Mouse (Mus musculus) embryonic stem cell, embryonic (primary cell): ENCODE results near the gene Cfap43.
"Not testable (repeated sequence)": the region's sequence is repeated elsewhere in the genome, so short reads cannot be mapped to it uniquely, and the experiment has no call there.

Experiments used
- CTCF ChIA-PET, 4 experiments: fragments of 300-600 bp in 2 of 4; fragments of 350-600 bp in 2 of 4; sonication (Branson Sonifier 250); formaldehyde crosslinking; loops; one replicate each; lab custom pipeline; 2022; ENCODE audit warnings: inconsistent platforms in 2 of 4; lab: Charles Lee
- POLR2A ChIA-PET, 4 experiments: fragments of 300-600 bp in 2 of 4; fragments of 350-600 bp in 2 of 4; sonication (Branson Sonifier 250); formaldehyde crosslinking; loops; one replicate each; lab custom pipeline; 2022; ENCODE audit warnings: antibody characterized with exemption in 4 of 4, inconsistent platforms in 1 of 4; lab: Charles Lee

The Cfap43 gene

DNA sequence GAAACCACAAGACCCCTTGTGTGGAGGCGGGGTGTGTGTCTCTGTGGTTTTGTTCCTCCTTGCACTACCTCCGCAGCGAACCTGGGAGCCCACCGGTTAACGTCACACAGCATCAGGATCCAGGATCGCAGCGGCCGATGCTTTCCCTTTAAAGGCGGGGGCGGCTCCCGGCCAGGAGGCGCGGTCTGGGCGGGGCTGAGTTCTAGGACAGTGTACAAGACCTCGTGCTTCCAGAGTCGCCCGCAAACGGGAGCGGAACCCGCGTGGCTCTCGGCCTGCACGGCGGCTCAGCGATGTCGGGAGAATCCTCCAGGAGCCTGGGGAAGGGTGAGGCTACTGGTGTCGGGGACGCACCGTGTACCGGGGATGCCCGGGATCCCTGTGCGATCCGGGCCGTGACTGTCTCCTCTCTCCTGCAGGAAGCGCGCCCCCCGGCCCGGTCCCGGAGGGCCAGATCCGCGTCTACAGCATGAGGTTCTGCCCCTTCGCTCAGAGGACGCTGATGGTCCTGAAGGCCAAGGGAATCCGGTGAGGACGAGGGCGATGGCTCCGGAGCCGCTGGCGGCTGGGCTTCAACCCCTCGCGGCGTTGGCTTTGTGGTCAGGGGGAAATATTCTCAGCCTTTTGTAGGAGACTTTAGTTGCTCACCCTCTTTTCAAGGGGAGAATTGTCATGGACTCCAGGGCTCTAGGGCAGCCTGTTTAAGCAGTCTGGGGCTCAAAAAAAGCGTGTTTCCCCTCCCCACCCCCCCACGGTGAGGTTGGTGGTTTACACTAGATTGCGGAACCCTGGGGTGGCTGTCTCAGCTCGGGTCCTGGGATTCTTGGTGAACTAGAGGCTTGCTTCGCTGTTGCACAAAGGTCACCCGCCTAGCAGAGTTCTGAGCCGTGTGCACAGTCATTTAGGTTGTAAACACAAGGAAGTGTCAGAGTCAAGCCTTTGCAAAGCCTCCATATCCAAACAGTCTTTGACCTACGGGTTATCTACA is 64.0 kb downstream of the Cfap43 start, which contains the start of gene Gsto1:
Gene Gsto1, plus strand, starts transcription at position 175 of the 988 bp plus-strand sequence.
- ChIA-PET POLR2A (interaction anchor here in 3 of 4 experiments (0.6 to 2.8 kb wide), 14 partner anchors 10 to 629 kb away, joined by 3 to 17 read pairs (median 4); partner anchors contain the start of gene Gsto2 (in 2 of the 3)), CTCF (interaction anchor here in 3 of 4 experiments (0.6 to 1.3 kb wide), 5 partner anchors 13 to 31 kb away, joined by 3 to 5 read pairs (median 3); no protein-coding TSS in a partner anchor)

DNA sequence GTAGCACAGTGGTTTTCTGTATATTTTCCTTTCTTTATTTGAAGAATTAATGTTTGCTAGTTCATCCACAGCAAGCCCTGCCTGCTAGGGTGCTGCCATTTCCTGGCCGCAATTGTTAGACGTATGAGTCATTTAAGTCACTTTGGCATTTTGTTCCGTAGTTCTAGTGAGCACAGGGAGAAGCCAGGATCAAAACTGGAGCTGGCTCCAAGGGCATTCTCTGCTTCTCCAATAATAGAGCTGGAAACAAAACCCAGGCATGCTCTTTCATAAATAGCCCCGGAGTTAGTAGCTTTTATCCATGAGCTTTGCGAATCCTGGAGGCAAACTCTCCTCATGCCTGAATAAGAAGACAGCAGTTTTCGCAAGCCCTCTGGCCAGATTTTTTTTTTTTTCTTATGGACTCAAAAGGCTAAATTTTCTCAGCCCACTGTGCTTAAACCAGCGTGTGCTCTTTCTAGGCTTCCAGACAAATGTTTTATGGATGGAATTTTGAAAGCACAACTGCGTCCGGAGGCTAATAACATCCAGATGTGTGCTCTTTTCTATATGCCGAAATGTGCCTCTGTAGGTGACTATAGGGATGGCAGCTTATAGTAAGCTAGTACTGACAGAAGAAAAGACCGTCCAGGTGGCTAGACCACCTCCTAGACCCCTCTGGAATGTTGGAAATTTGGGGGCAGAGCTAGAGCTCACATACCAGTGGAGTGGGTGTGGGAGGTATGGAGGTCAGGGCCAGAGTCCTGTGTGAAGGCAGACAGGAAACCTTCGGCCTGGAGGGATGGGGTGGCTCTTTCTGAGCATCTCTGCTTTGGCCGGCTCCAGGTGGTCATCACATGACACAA is 64.9 kb downstream of the Cfap43 start:
- CTCF ChIA-PET = interaction anchor here (0.6 to 1.4 kb wide), 8 partner anchors 11 to 881 kb away, joined by 3 to 6 read pairs (median 4); partner anchors contain the start of gene Gsto2 (in 1 of the 4)
- POLR2A ChIA-PET = interaction anchor here (0.6 to 2.8 kb wide), 15 partner anchors 11 to 628 kb away, joined by 3 to 17 read pairs (median 3); partner anchors contain the start of gene Gsto2 (in 2 of the 4)

DNA sequence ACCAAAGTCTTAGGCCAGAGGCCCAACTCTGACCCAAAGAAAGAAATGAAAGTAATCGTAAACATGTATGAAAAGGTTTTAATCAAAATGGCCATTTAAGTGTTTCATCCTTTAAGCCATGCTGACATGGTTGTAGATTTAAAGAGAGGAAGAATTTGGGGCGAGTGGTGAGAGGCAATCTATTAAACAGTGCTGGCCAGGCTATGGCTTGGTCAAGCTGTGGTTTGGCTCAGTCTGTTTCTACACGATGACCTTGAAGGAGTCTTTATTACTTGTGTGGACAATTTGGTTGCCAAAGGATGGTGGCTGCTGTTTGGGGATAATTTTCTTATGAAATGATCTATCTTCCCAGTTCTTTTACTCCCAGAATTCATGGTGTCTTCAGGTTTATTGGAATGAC is 66.0 kb downstream of the Cfap43 start:
- ChIA-PET CTCF (interaction anchor here in 1 of 4 experiments (1.4 kb wide), 1 partner anchor 13 kb away, joined by 6 read pairs; the partner anchor contains the start of gene Gsto2), POLR2A (interaction anchor here in 2 of 4 experiments (0.7 to 2.8 kb wide), 3 partner anchors 12 to 14 kb away, joined by 3 to 17 read pairs (median 9); partner anchors contain the start of gene Gsto2 (in 1 of the 2))

DNA sequence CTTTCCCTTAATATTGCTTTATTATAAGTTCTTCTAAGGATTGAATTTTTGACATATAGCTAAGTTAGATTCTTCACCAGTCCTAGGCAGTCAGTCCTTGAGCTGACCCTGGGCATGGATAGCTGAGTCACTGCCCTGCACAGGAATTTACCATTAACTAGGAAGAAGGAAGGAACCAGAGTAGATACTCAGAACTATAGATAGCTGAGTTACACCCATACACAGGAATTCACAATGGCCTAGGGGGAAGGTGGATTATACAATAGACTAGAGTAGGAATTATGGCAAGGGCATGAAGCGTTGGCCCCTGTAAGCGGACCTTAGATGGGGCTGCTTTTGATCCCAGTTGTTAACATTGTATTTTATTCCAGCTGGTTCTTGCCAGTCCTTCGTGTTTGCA is 67.0 kb downstream of the Cfap43 start:
- CTCF ChIA-PET = interaction anchor here in 2 of 4 experiments (0.6 to 1.0 kb wide), 2 partner anchors 30 to 33 kb away, joined by 4 read pairs; no protein-coding TSS in a partner anchor
- POLR2A ChIA-PET = interaction anchor here in 2 of 4 experiments (0.8 to 2.8 kb wide), 4 partner anchors 13 to 17 kb away, joined by 4 to 17 read pairs (median 7); partner anchors contain the start of gene Gsto2 (in 2 of the 2)

DNA sequence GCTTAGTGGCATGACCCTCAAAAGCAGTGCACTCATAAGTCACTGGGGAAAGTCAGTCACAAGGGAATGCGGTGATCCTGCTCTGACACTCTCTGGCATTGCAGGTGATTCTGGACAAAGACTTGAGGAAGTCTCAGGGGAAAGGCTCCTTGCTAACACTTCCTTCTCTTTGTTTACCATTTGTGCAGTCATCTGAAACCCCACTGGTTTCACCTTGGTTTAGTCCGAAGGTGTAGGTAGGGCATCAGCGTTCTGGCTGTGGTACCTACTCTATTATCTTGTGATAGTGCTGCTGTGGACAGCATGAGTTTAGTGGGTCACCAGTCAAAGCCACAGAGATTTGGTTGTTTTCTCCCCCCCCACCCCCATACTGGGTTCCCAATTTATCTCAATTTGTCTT is 69.4 kb downstream of the Cfap43 start:
- POLR2A ChIA-PET = interaction anchor here in 1 of 4 experiments (0.6 kb wide), 1 partner anchor 102 kb away, joined by 5 read pairs; no protein-coding TSS in a partner anchor
- CTCF ChIA-PET = no interaction called here

DNA sequence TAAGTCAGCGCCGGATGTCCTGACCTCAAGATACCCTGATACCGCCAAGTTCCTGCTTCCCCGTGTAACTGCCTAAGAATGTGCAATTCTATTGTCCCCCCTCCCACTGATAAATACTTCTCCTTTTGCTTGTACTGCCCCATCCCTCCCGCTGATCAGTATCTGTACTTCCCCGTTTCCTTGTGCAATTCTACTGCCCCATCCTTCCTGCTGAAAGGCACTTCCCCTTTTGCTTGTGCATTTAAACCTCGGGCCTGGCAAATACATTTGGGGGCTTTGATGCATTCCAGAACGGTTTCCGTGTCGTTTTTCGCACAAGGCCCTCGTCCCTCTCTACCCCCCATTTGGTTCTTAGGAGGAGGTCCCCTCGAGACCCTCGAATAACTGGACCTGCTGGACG is 77.9 kb downstream of the Cfap43 start:
- POLR2A ChIA-PET = interaction anchor here in 1 of 4 experiments (0.6 kb wide), 1 partner anchor 10 kb away, joined by 3 read pairs; no protein-coding TSS in a partner anchor
- CTCF ChIA-PET = not testable (repeated sequence)

DNA sequence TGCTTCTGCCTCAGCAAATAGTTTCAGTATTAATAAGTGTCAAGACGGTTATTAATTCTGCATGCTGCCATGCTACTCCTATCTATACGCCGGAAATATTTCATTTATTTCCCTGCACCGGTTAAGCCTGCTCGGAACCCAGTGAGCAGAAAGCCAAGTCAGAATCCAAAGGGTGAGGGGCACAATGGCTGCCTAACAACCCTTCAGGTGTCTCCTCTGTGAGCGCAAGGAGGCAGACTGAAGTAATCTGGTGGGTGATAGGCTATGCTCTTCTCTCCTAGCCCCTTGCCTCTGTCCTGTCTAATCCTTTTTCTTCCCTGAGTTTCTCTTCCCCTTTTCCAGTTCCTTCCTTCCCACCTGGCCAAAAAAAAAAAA is 81.6 kb downstream of the Cfap43 start:
- ChIA-PET POLR2A (interaction anchor here in 1 of 4 experiments (2.2 kb wide), 1 partner anchor 16 kb away, joined by 9 read pairs; no protein-coding TSS in a partner anchor), CTCF (no interaction called here)

DNA sequence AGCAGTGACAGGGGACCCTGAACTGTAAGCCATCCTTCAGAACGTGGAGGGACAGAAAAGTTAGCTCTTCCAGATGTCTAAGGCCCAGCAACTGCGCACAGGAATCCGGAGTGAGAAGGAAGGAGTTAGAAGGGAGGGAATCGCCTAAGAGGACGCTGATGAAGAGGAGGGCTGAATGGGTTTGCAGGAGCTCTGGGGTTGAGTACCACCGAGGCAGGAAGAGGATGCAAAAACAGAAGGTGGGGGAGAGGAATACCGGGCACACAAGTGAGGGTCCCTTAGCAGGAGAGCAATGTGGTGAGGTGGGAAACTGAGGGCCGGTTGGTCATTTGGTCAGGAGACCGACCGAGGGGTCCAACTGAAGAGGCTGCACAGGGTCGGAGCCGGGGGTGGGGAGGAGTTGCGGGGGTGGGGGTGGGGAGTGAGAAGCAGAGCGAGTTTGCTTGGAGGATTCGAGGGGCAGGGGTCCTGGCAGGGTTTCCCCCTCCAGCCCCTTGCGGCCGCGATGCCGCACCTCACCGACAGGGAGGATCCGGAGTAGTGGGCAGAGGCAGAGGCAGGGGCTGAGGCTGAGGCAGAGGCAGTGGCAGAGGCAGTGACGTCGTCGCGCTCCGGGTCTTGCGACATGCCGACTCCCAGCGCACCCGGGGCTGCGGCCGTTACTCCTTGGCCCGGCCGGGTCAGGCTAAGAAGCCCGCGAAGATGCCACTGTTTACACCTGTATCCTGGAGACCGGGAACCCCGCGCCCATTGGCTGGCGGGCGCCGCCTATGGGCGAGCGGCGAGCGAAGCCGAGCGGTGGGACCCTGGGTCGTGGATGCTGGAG is 82.2 kb downstream of the Cfap43 start:
- POLR2A ChIA-PET = interaction anchor here in 1 of 4 experiments (0.9 kb wide), 1 partner anchor 9 kb away, joined by 3 read pairs; no protein-coding TSS in a partner anchor
- CTCF ChIA-PET = no interaction called here

DNA sequence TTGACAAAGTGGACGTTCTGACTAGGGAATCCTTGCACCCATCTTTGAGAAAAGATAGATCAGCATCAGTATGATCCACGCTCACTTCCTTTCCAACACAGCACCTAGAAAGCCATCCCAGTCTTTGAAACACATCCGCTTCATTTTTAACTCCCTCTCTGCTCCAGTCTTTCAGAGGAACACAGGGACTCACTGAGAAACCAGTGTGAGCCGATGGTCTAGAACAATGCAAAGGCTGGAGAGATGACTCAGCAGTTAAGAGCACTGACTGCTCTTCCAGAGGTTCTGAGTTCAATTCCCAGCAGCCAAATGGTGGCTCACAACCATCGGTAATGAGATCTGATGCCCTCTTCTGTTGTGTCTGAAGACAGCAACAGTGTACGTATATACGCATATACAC is 83.3 kb downstream of the Cfap43 start:
- ChIA-PET POLR2A (interaction anchor here in 2 of 4 experiments (1.0 to 2.2 kb wide), 5 partner anchors 19 to 299 kb away, joined by 3 to 5 read pairs (median 3); partner anchors contain the start of genes Gsto1 (in 1 of the 2), Gsto2 (in 1 of the 2), Sfr1 (in 1 of the 2) and Stn1 (in 1 of the 2)), CTCF (no interaction called here)

DNA sequence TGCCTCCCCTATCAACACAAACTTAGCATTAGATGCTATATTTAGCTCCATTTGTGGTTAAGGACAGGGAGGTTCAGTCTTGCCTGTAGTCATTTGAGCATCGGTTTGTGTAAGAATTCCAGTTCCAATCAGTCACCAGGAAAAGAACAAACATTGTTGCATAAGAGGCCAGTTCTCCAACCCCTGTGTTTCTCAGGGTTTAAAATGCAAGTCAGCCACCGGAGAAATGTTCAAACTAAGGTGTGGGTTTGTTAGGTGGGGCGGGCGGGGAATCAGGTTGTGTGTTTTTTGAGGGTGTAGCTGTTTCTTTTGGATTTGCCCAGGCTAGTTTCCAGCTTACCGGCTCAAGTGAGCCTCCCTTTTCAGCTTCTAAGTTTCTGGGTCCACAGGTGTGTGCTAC is 84.5 kb downstream of the Cfap43 start:
- ChIA-PET POLR2A (interaction anchor here in 2 of 4 experiments (0.5 to 2.2 kb wide), 9 partner anchors 9 to 297 kb away, joined by 3 to 5 read pairs (median 3); partner anchors contain the start of genes Cfap43 (in 1 of the 2), Gsto1 (in 1 of the 2), Gsto2 (in 1 of the 2) and Itprip (in 1 of the 2)), CTCF (interaction anchor here in 3 of 4 experiments (1.3 to 1.8 kb wide), 3 partner anchors 48 kb away, joined by 3 to 8 read pairs (median 7); no protein-coding TSS in a partner anchor)

DNA sequence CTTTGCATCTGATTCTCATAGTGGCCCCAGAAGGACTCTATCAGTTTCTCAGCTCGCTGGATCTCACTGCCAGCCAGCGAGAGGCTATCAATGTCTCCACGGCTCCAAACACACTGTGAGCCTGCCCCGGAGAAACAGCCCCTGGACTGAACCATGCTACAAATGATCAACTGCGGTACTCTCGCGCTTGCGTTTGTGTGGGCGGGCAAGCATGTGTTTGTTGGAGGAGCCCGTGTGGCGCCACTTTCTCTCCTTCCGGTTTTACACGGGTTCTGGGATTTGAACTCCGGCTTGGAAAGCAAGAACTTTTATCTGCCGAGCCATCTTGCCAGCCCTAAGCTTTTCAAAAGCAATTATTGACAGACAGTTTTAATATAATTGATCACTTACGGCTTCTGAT is 86.8 kb downstream of the Cfap43 start:
- POLR2A ChIA-PET = interaction anchor here in 1 of 4 experiments (0.6 kb wide), 1 partner anchor 17 kb away, joined by 4 read pairs; no protein-coding TSS in a partner anchor

DNA sequence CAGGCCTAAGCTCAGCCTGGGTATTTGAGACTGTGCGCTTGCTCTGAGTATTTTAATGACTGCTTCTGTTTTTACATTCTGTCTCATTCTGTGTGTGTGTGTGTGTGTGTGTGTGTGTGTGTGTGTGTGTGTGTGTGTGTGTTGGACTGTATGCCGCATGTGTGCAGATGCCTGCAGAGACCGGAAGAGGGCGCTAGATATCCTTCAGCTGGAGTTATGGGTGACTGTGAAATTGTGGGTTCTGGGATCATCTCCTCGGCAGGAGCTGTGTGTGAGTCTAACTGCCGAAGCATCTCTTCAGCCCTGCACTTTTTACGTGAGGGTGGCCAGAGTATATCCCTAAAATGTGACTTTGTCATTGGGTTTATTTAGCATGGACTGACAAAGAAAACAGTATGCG is 88.0 kb downstream of the Cfap43 start:
- POLR2A ChIA-PET = interaction anchor here in 2 of 4 experiments (0.6 to 2.1 kb wide), 5 partner anchors 10 to 36 kb away, joined by 3 to 5 read pairs (median 3); no protein-coding TSS in a partner anchor
- CTCF ChIA-PET = interaction anchor here in 3 of 4 experiments (0.6 to 2.1 kb wide), 22 partner anchors 10 to 575 kb away, joined by 3 to 11 read pairs (median 4); partner anchors contain the start of genes Cfap43 (in 1 of the 3), Itprip (in 1 of the 3) and Stn1 (in 1 of the 3)

More for the DNA sequence above, 86.8 kb downstream of the Cfap43 start:
- CTCF ChIA-PET = interaction anchor here in 2 of 4 experiments (0.7 to 1.2 kb wide), 2 partner anchors 41 to 140 kb away, joined by 3 read pairs; partner anchors contain the start of gene Col17a1 (in 1 of the 2)

DNA sequence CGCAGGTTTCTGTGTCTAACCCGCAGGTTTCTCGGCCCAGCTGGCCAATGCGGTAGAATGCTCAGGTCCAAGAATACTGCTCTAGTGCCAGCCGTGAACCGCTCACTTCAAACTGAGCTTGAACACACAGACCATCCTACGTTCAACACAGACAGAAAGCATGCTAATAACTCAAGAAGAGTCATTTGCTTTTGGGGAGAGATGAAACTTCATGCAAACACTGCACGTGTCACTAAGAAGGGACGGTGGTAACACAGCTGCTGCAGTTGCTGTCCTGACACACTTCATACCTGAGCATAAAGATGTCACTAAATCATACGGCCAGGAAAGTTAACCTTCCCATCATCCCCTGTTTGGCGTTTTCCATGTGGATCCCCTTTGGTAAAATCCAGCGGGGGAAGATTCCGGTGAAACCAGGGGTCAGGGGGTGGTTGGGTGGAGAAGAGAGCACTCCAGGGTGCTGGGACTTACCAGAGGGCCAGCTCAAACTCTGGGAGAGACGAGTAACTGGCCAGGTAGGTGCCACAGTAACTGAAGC is 89.1 kb downstream of the Cfap43 start:
- ChIA-PET CTCF (interaction anchor here in 3 of 4 experiments (0.5 to 2.1 kb wide), 5 partner anchors 10 to 305 kb away, joined by 3 to 10 read pairs (median 5); no protein-coding TSS in a partner anchor), POLR2A (interaction anchor here in 2 of 4 experiments (0.7 to 2.1 kb wide), 6 partner anchors 9 to 81 kb away, joined by 3 to 7 read pairs (median 4); no protein-coding TSS in a partner anchor)

DNA sequence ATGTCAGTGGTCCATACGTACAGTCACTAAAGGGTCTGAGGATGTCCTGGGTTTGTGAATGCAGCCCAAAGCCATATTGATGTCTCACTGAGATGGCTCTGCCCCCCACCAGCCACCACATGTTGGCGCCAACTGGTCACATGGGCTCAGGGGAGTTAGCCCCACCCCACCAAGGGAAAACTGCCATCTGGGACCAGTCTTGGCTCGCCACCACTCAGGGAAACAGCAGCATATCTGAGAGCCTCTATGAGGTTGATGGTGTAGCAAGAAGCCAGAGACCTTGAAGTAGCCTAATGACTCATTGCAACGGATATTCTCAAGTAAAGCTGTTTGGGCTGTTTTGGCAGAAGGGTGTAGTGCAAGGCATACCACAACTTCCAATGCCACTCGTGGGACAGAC is 95.1 kb downstream of the Cfap43 start:
- ChIA-PET CTCF (interaction anchor here in 3 of 4 experiments (0.6 kb wide), 3 partner anchors 15 to 285 kb away, joined by 3 to 16 read pairs (median 5); no protein-coding TSS in a partner anchor), POLR2A (no interaction called here)

DNA sequence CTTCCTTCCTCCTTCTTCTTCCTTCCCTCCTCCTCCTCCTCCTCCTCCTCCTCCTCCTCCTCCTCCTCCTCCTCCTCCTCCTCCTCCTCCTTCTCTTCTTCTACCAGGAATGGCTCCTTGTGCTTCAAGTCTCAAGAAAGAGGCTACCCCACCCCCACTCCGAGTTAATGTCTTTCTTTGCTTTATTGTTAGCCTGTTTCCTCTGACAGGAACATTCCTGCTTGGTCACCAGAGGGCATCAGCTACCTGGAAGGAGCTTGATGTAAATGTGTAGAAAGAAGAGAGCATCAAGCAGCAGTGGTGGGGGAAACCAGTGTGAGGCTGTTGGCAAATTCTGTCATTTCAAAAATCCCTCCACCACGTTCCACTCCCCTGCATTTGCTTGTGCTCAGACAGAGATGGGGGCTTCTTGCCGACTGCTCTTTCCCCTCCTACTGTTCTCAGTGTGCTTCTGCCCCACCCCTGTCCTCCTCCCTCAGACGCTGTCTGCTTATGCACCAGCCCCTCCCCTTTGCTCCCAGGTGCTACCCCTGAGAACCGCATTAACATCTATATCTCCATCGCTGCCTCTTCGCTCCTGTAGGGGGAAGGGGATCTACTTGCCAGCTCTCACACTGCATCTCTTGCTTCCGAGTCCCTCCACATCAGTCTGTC is 96.8 kb downstream of the Cfap43 start:
- POLR2A ChIA-PET = interaction anchor here in 2 of 4 experiments (1.0 to 1.6 kb wide), 3 partner anchors 9 to 195 kb away, joined by 3 to 5 read pairs (median 5); no protein-coding TSS in a partner anchor
- CTCF ChIA-PET = interaction anchor here in 2 of 4 experiments (0.5 to 0.9 kb wide), 7 partner anchors 9 to 1209 kb away, joined by 3 to 12 read pairs (median 5); no protein-coding TSS in a partner anchor
